In genomic region chr7:134612175-134612633, GRCm38 (mm10) we compare ENCODE assay signal across 12 mouse cellular contexts. TPM values are rescaled to one million over a fixed set of nuclear protein-coding genes. Genes with fewer than 3 reads are reported as not detected.
DNase-seq lines count a peak whose midpoint lies in the region; ATAC-seq lines count a peak whose summit lies in the region.
"Had no signal": no experiment of that assay in that cellular context is flagged by ENCODE, and none has a peak within 500 bp of the region (broad histone marks: within the 10 kb centered on the region; RNA-seq: fewer than 3 reads in every experiment).

No protein-coding gene starts in this region.

- no peak overlapping the region for H3K4me2 ChIP-seq in midbrain, embryonic 14.5 days (ENCODE audit: low read length)
- no peak overlapping the region for H3K4me2 ChIP-seq in midbrain, embryonic 13.5 days (replicated peaks)
- H3K4me2 ChIP-seq in neural tube, embryonic 15.5 days, result no peak overlapping the region
- H3K4me2 ChIP-seq: heart, embryonic 13.5 days; neural tube, embryonic 12.5 days had no signal

- WGBS in midbrain, embryonic 14.5 days, result 75% methylated on average over 4 of the region's 4 CpGs
- WGBS in midbrain, embryonic 13.5 days, result 71% methylated on average over 4 of the region's 4 CpGs
- WGBS in neural tube, embryonic 15.5 days, result 43% methylated on average over 4 of the region's 4 CpGs

- no peaks in the 10 kb centered on the region for H3K27me3 ChIP-seq in midbrain, embryonic 14.5 days (ENCODE audit: control insufficient read depth, insufficient read depth, low read length)
- no peaks in the 10 kb centered on the region for H3K27me3 ChIP-seq in midbrain, embryonic 13.5 days
- no peaks in the 10 kb centered on the region for H3K27me3 ChIP-seq in neural tube, embryonic 15.5 days (replicated peaks)
- H3K27me3 ChIP-seq: heart, embryonic 13.5 days; neural tube, embryonic 12.5 days had no signal

- no peak for ATAC-seq in midbrain, embryonic 14.5 days (ENCODE audit: low FRiP score, low TSS enrichment)
- ATAC-seq in midbrain, embryonic 13.5 days, result no peak
- no peak for ATAC-seq in neural tube, embryonic 15.5 days (ENCODE audit: low FRiP score)

- H3K4me1 ChIP-seq in midbrain, embryonic 14.5 days (ENCODE audit: control insufficient read depth, insufficient read depth, low read length), result peaks cover 5% of the 10 kb centered on the region; the same call in 1 of the 2 replicates
- H3K4me1 ChIP-seq in midbrain, embryonic 13.5 days (replicated peaks), result no peaks in the 10 kb centered on the region
- H3K4me1 ChIP-seq in neural tube, embryonic 15.5 days, result peaks cover 29% of the 10 kb centered on the region

- no peak overlapping the region for H3K4me3 ChIP-seq in midbrain, embryonic 14.5 days (replicated peaks; ENCODE audit: low read depth, low read length)
- no peak overlapping the region for H3K4me3 ChIP-seq in midbrain, embryonic 13.5 days (replicated peaks)
- no peak overlapping the region for H3K4me3 ChIP-seq in neural tube, embryonic 15.5 days (replicated peaks)
- H3K4me3 ChIP-seq: heart, embryonic 13.5 days; neural tube, embryonic 12.5 days had no signal

- no peak overlapping the region for H3K27ac ChIP-seq in midbrain, embryonic 14.5 days (replicated peaks; ENCODE audit: low read depth, low read length)
- no peak overlapping the region for H3K27ac ChIP-seq in midbrain, embryonic 13.5 days
- 0 out of 2 replicates have a peak overlapping the region, but pooled peaks have one; percentile 48 for H3K27ac ChIP-seq in neural tube, embryonic 15.5 days (replicated peaks)
- H3K27ac ChIP-seq: heart, embryonic 13.5 days; neural tube, embryonic 12.5 days had no signal

- no peaks in the 10 kb centered on the region for H3K9me3 ChIP-seq in midbrain, embryonic 14.5 days (ENCODE audit: control insufficient read depth, low read length)
- H3K9me3 ChIP-seq in midbrain, embryonic 13.5 days, result no peaks in the 10 kb centered on the region
- H3K9me3 ChIP-seq in neural tube, embryonic 15.5 days (replicated peaks), result no peaks in the 10 kb centered on the region
- H3K9me3 ChIP-seq: heart, embryonic 13.5 days; neural tube, embryonic 12.5 days had no signal

- no peaks in the 10 kb centered on the region for H3K36me3 ChIP-seq in midbrain, embryonic 14.5 days (ENCODE audit: control insufficient read depth, insufficient read depth, low read length)
- no peaks in the 10 kb centered on the region for H3K36me3 ChIP-seq in midbrain, embryonic 13.5 days
- no peaks in the 10 kb centered on the region for H3K36me3 ChIP-seq in neural tube, embryonic 15.5 days
- H3K36me3 ChIP-seq: G1E; heart, embryonic 13.5 days; neural tube, embryonic 12.5 days had no signal

- no peak overlapping the region for H3K9ac ChIP-seq in midbrain, embryonic 14.5 days (replicated peaks; ENCODE audit: low read length)
- H3K9ac ChIP-seq in midbrain, embryonic 13.5 days (replicated peaks), result no peak overlapping the region
- H3K9ac ChIP-seq in neural tube, embryonic 15.5 days (replicated peaks), result no peak overlapping the region
- H3K9ac ChIP-seq: heart, embryonic 13.5 days; neural tube, embryonic 12.5 days had no signal

- peak; percentile 54 for DNase-seq in midbrain, embryonic 14.5 days
- DNase-seq in cerebellum, postnatal 25 days, result peak; percentile 5 to 10
- DNase-seq in kidney, postnatal 14 days, result peak; percentile 85
- DNase-seq in urinary bladder, adult 18-20 months (ENCODE audit: low spot score in 2 of 2), result no peak
- DNase-seq in MN1 (ENCODE audit: low spot score), result no peak
- DNase-seq in ovary, postnatal 36 days (ENCODE audit: low spot score), result no peak
- DNase-seq: adrenal gland, postnatal 36 days had no signal

RNA-seq across cellular contexts. Expression of gene Dock1, which starts 58.2 kb away (rescaled TPM):
- 4.3 and 8.4 TPM in 2 replicates for polyA plus RNA-seq in midbrain, embryonic 14.5 days (2014; fragmentation: Nextera tagmentation; extraction: Ambion mirVana)
- polyA plus RNA-seq in midbrain, embryonic 13.5 days (2015; fragmentation: Nextera tagmentation; extraction: Ambion mirVana), result 6.7 and 7.3 TPM in 2 replicates
- polyA plus RNA-seq in neural tube, embryonic 15.5 days (2015; fragmentation: Nextera tagmentation; extraction: Ambion mirVana), result 5.7 and 9.2 TPM in 2 replicates
- polyA plus RNA-seq: G1E had no signal

Comparison
In these comparisons a context has a peak if more than half of its experiments do, and no peak if none do; other contexts are left out.
1. DNase-seq: peak in midbrain, embryonic 14.5 days (single experiment), cerebellum, postnatal 25 days (2 of 2) and kidney, postnatal 14 days (single experiment); none in urinary bladder, adult 18-20 months (0 of 2), MN1 (single experiment) and ovary, postnatal 36 days (single experiment).